Mouse (Mus musculus) heart, embryonic 14.5 days (tissue): Measurements from ENCODE around the gene Rab4b. TPM values are rescaled to one million over a fixed set of nuclear protein-coding genes. Genes with fewer than 3 reads are reported as not detected.

Experiments used
- ATAC-seq: fragments of 200-750 bp; cut with Nextera tagmentation; 2 replicates; pipeline ENCODE4 v1.8.0; 2017; ENCODE audit warnings: low read depth, moderate TSS enrichment; ENCODE audit not compliant: insufficient number of reproducible peaks, insufficient read depth, low FRiP score
- H3K27ac ChIP-seq, 2 experiments: fragments of 200-500 bp in 1 of 2; fragments of 300-500 bp in 1 of 2; sonication (generic) in 1 of 2; replicated peaks in 1 of 2; 2 replicates each; pipeline ENCODE4 v1.5.1; 2012 to 2014; ENCODE audit warnings: low read depth in 2 of 2, low read length in 2 of 2, control low read depth in 1 of 2, mild to moderate bottlenecking in 1 of 2, mixed read lengths in 1 of 2; ENCODE audit not compliant: control insufficient read depth in 1 of 2, insufficient read depth in 1 of 2
- H3K27me3 ChIP-seq: fragments of 300-500 bp; sonication (generic); 2 replicates; pipeline ENCODE4 v1.6.1; 2014; ENCODE audit warnings: mild to moderate bottlenecking, low read length, control low read depth; ENCODE audit not compliant: control insufficient read depth, insufficient read depth
- H3K36me3 ChIP-seq: fragments of 300-500 bp; sonication (generic); 2 replicates; pipeline ENCODE4 v1.6.1; 2014; ENCODE audit warnings: mild to moderate bottlenecking, control low read depth, low read length, mixed read lengths; ENCODE audit not compliant: control insufficient read depth, insufficient read depth
- H3K4me1 ChIP-seq, 2 experiments: fragments of 200-500 bp in 1 of 2; fragments of 300-500 bp in 1 of 2; sonication (generic) in 1 of 2; 2 replicates each; pipeline ENCODE4 v1.6.1; 2012 to 2014; ENCODE audit warnings: low read length in 2 of 2, control low read depth in 1 of 2, mixed read lengths in 1 of 2; ENCODE audit not compliant: control insufficient read depth in 2 of 2, insufficient read depth in 2 of 2
- H3K4me2 ChIP-seq: fragments of 300-500 bp; sonication (generic); 2 replicates; pipeline ENCODE4 v1.6.1; 2014; ENCODE audit warnings: mild to moderate bottlenecking, low read length
- H3K4me3 ChIP-seq, 2 experiments: fragments of 200-500 bp in 1 of 2; fragments of 300-500 bp in 1 of 2; sonication (generic) in 1 of 2; 2 replicates each; pipeline ENCODE4 v1.5.1; 2012 to 2014; ENCODE audit warnings: low read length in 2 of 2, mild to moderate bottlenecking in 2 of 2, control low read depth in 1 of 2, low read depth in 1 of 2, moderate library complexity in 1 of 2; ENCODE audit not compliant: control insufficient read depth in 1 of 2, insufficient read depth in 1 of 2
- H3K9ac ChIP-seq: fragments of 300-500 bp; sonication (generic); 2 replicates; pipeline ENCODE4 v1.6.1; 2014; ENCODE audit warnings: mild to moderate bottlenecking, low read length
- H3K9me3 ChIP-seq: fragments of 300-500 bp; sonication (generic); 2 replicates; pipeline ENCODE4 v1.6.1; 2016; ENCODE audit warnings: low read length, control low read depth; ENCODE audit not compliant: control insufficient read depth
- WGBS: fragments of 180-500 bp; shearing (Covaris S2); extraction: QIAGEN DNeasy Blood & Tissue Kit; methylation state at CpG from one replicate; pipeline ENCODE4 v1.1.7; 2014; 5-methylcytosine and 5-hydroxymethylcytosine counted together
- polyA plus RNA-seq: library from polyadenylated mRNA; unstranded; fragments of >200 nt; fragmentation: Nextera tagmentation; extraction: Ambion mirVana; gene quantifications from 2 replicates; pipeline ENCODE4 v1.2.1, GENCODE M21; 2014

Gene Rab4b
- polyA plus RNA-seq, 1 experiment from 2014 or later = 43.4 TPM

GRCm38 (mm10) chr7:27158171-27158570 is 20.5 kb downstream of the Rab4b start:
- H3K36me3 ChIP-seq = peaks cover 53% of the 10 kb centered on the region
- no peak overlapping the region for H3K27ac ChIP-seq
- 94% methylated on average over 9 of the region's 9 CpGs for WGBS
- no peaks in the 10 kb centered on the region for H3K27me3 ChIP-seq
- H3K9ac ChIP-seq = no peak overlapping the region
- H3K4me2 ChIP-seq = no peak overlapping the region
- peaks cover 17 to 31% of the 10 kb centered on the region in 2 experiments for H3K4me1 ChIP-seq
- H3K4me3 ChIP-seq = no peak overlapping the region
- no peaks in the 10 kb centered on the region for H3K9me3 ChIP-seq
- no peak for ATAC-seq

- Histone ChIP-seq H3K4me2 (no peak overlapping the region), H3K9ac (no peak overlapping the region), H3K27ac (no peak overlapping the region), H3K27me3 (no peaks in the 10 kb centered on the region), H3K9me3 (no peaks in the 10 kb centered on the region), H3K4me3 (no peak overlapping the region), H3K36me3 (peaks cover 33% of the 10 kb centered on the region), H3K4me1 (peaks cover 9 to 16% of the 10 kb centered on the region in 2 experiments)
- 78% methylated on average over 13 of the region's 13 CpGs for WGBS
- ATAC-seq = no peak
Measured at GRCm38 (mm10) chr7:27156005-27156404, 22.7 kb downstream of the Rab4b start.

GRCm38 (mm10) chr7:27153205-27153764 is 25.4 kb downstream of the Rab4b start, which contains the start of gene Cyp2t4:
Gene Cyp2t4, plus strand, starts transcription at chr7:27153714.
- Histone ChIP-seq H3K4me1 (peaks cover 3 to 5% of the 10 kb centered on the region in 2 experiments; a peak in 2 of 4 replicates), H3K9me3 (no peaks in the 10 kb centered on the region), H3K4me2 (no peak within 1 kb of the TSS), H3K36me3 (peaks cover 17% of the 10 kb centered on the region), H3K4me3 (no peak within 1 kb of the TSS), H3K27me3 (no peaks in the 10 kb centered on the region), H3K9ac (no peak within 1 kb of the TSS), H3K27ac (no peak within 1 kb of the TSS)
- no peak for ATAC-seq
- 49% methylated on average over 10 of the region's 10 CpGs for WGBS

GRCm38 (mm10) chr7:27136410-27136996 is 42.2 kb downstream of the Rab4b start:
- Histone ChIP-seq H3K4me2 (no peak overlapping the region), H3K4me3 (no peak overlapping the region), H3K27me3 (no peaks in the 10 kb centered on the region), H3K27ac (no peak overlapping the region), H3K9ac (no peak overlapping the region), H3K4me1 (peaks cover 0 to 3% of the 10 kb centered on the region in 2 experiments; a peak in 1 of 4 replicates), H3K36me3 (no peaks in the 10 kb centered on the region), H3K9me3 (peaks cover 6% of the 10 kb centered on the region)
- 45% methylated on average over 8 of the region's 8 CpGs for WGBS
- no peak for ATAC-seq

GRCm38 (mm10) chr7:27133757-27134156 is 44.9 kb downstream of the Rab4b start:
- Histone ChIP-seq H3K9ac (no peak overlapping the region), H3K4me3 (no peak overlapping the region), H3K36me3 (no peaks in the 10 kb centered on the region), H3K9me3 (no peaks in the 10 kb centered on the region), H3K27ac (no peak overlapping the region), H3K4me2 (no peak overlapping the region), H3K27me3 (no peaks in the 10 kb centered on the region), H3K4me1 (peaks cover 0 to 3% of the 10 kb centered on the region in 2 experiments; a peak in 1 of 4 replicates)
- 76% methylated on average over 4 of the region's 4 CpGs for WGBS
- ATAC-seq = no peak

- no peak for ATAC-seq
- Histone ChIP-seq H3K27ac (no peak overlapping the region), H3K4me2 (no peak overlapping the region), H3K4me3 (no peak overlapping the region), H3K27me3 (no peaks in the 10 kb centered on the region), H3K36me3 (no peaks in the 10 kb centered on the region), H3K9ac (no peak overlapping the region), H3K9me3 (no peaks in the 10 kb centered on the region), H3K4me1 (peaks cover 0 to 3% of the 10 kb centered on the region in 2 experiments; a peak in 1 of 4 replicates)
- 45% methylated on average over 12 of the region's 12 CpGs for WGBS
Measured at GRCm38 (mm10) chr7:27133156-27133555, 45.5 kb downstream of the Rab4b start.

GRCm38 (mm10) chr7:27132588-27132987 is 46.1 kb downstream of the Rab4b start:
- Histone ChIP-seq H3K4me2 (0 out of 2 replicates have a peak overlapping the region, but pooled peaks have one; percentile 13), H3K9ac (no peak overlapping the region), H3K9me3 (no peaks in the 10 kb centered on the region), H3K27me3 (no peaks in the 10 kb centered on the region), H3K27ac (no peak overlapping the region), H3K4me1 (peaks cover 0 to 3% of the 10 kb centered on the region in 2 experiments; a peak in 1 of 4 replicates), H3K4me3 (no peak overlapping the region), H3K36me3 (no peaks in the 10 kb centered on the region)
- WGBS = 10% methylated on average over 10 of the region's 10 CpGs
- no peak for ATAC-seq
